Mouse (Mus musculus) CH12.LX (cell line): ENCODE data around the gene Rpl3l. TPM values are rescaled to one million over a fixed set of nuclear protein-coding genes. Genes with fewer than 3 reads are reported as not detected.
A peak's percentile ranks its signal among the peaks of the same experiment; 100 is the strongest.

Experiments used
- DNase-seq: peaks from one replicate; pipeline ENCODE4 v3.0.0-alpha.2; 2013; ENCODE audit errors: extremely low read depth
- H3K27ac ChIP-seq: 2 replicates; pipeline ENCODE4 v1.5.1; 2012; ENCODE audit warnings: low read depth, mild to moderate bottlenecking, control low read depth, moderate library complexity; ENCODE audit not compliant: insufficient read depth
- H3K27me3 ChIP-seq: replicated peaks from 2 replicates; pipeline ENCODE3; 2012; ENCODE audit warnings: inconsistent platforms
- H3K36me3 ChIP-seq, 2 experiments: replicated peaks in 1 of 2; 2 replicates each; pipeline versions ENCODE3 to v1.6.1; 2012; ENCODE audit warnings: inconsistent platforms in 1 of 2, low read length in 1 of 2, mild to moderate bottlenecking in 1 of 2, mixed read lengths in 1 of 2, moderate library complexity in 1 of 2; ENCODE audit not compliant: control insufficient read depth in 1 of 2, insufficient read depth in 1 of 2
- H3K4me1 ChIP-seq, 2 experiments: 2 replicates each; pipeline ENCODE4 v1.6.1; 2012; ENCODE audit warnings: inconsistent platforms in 1 of 2, moderate library complexity in 1 of 2; ENCODE audit not compliant: insufficient read depth in 2 of 2, control insufficient read depth in 1 of 2
- H3K4me2 ChIP-seq: 2 replicates; pipeline ENCODE4 v1.6.1; 2012; ENCODE audit warnings: low read depth, mild to moderate bottlenecking, control low read depth; ENCODE audit not compliant: poor library complexity, insufficient read depth, severe bottlenecking
- H3K4me3 ChIP-seq, 3 experiments: fragments of 150-350 bp in 1 of 3; sonication (generic) in 1 of 3; replicated peaks in 1 of 3; 2 replicates each; pipeline versions ENCODE3 to v1.5.1; 2011 to 2012; ENCODE audit warnings: low read depth in 2 of 3, low read length in 2 of 3, mild to moderate bottlenecking in 2 of 3, moderate library complexity in 2 of 3, control low read depth in 1 of 3, improper control_type of control experiment in 1 of 3, inconsistent platforms in 1 of 3, mixed read lengths in 1 of 3; ENCODE audit not compliant: poor library complexity in 1 of 3
- H3K79me2 ChIP-seq: replicated peaks from 2 replicates; pipeline ENCODE4 v1.6.1; 2012; ENCODE audit warnings: mild to moderate bottlenecking, moderate library complexity; ENCODE audit not compliant: control insufficient read depth, poor library complexity, insufficient read depth, severe bottlenecking; ENCODE audit errors: extremely low read depth
- H3K9ac ChIP-seq: 2 replicates; pipeline ENCODE4 v1.6.1; 2012; ENCODE audit warnings: low read depth, mild to moderate bottlenecking, control low read depth, moderate library complexity; ENCODE audit not compliant: insufficient read depth
- H3K9me3 ChIP-seq: replicated peaks from 2 replicates; pipeline ENCODE3; 2012; ENCODE audit warnings: low read length, inconsistent platforms, mixed read lengths
- BHLHE40 ChIP-seq: IDR thresholded peaks from 2 replicates; pipeline ENCODE4 v1.6.1; 2011; ENCODE audit warnings: mild to moderate bottlenecking, low read depth, low read length, improper control_type of control experiment
- CHD1 ChIP-seq: IDR thresholded peaks from 2 replicates; pipeline ENCODE4 v1.6.1; 2012; ENCODE audit warnings: low read depth, low read length, improper control_type of control experiment, inconsistent platforms
- CHD2 ChIP-seq: IDR thresholded peaks from 2 replicates; pipeline ENCODE4 v1.6.1; 2011; ENCODE audit warnings: low read length, improper control_type of control experiment
- CTCF ChIP-seq, 2 experiments: IDR thresholded peaks in 1 of 2; conservative IDR thresholded peaks in 1 of 2; 2 replicates each; pipeline ENCODE4 v1.5.1; 2011 to 2012; ENCODE audit warnings: low read depth in 2 of 2, low read length in 2 of 2, improper control_type of control experiment in 1 of 2, inconsistent platforms in 1 of 2, mild to moderate bottlenecking in 1 of 2, moderate library complexity in 1 of 2
- EP300 ChIP-seq: IDR thresholded peaks from 2 replicates; pipeline ENCODE4 v1.6.1; 2011; ENCODE audit warnings: low read length, improper control_type of control experiment
- ETS1 ChIP-seq: conservative IDR thresholded peaks from 2 replicates; pipeline ENCODE4 v1.6.1; 2012; ENCODE audit warnings: low read depth, mild to moderate bottlenecking, inconsistent platforms, low read length, improper control_type of control experiment, moderate library complexity
- GABPA ChIP-seq: IDR thresholded peaks from 2 replicates; pipeline ENCODE4 v1.6.1; 2012; ENCODE audit warnings: low read depth, low read length, improper control_type of control experiment, inconsistent platforms; ENCODE audit not compliant: insufficient replicate concordance
- HCFC1 ChIP-seq: IDR thresholded peaks from 2 replicates; pipeline ENCODE4 v1.6.1; 2012; ENCODE audit warnings: low read depth, mild to moderate bottlenecking, inconsistent platforms, low read length, improper control_type of control experiment
- IRF4 ChIP-seq: IDR thresholded peaks from 2 replicates; pipeline ENCODE4 v1.6.1; 2014; ENCODE audit warnings: low read depth, mild to moderate bottlenecking, inconsistent platforms, low read length, improper control_type of control experiment
- KAT2A ChIP-seq: IDR thresholded peaks from 2 replicates; pipeline ENCODE4 v1.6.1; 2012; ENCODE audit warnings: low read length, improper control_type of control experiment, inconsistent platforms; ENCODE audit not compliant: insufficient replicate concordance
- MAFK ChIP-seq: IDR thresholded peaks from 2 replicates; pipeline ENCODE4 v1.6.1; 2011; ENCODE audit warnings: low read length, improper control_type of control experiment; ENCODE audit not compliant: insufficient replicate concordance
- MAX ChIP-seq: IDR thresholded peaks from 2 replicates; pipeline ENCODE4 v1.6.1; 2011; ENCODE audit warnings: low read length, improper control_type of control experiment
- MAZ ChIP-seq: IDR thresholded peaks from 2 replicates; pipeline ENCODE4 v1.6.1; 2012; ENCODE audit warnings: low read depth, mild to moderate bottlenecking, inconsistent platforms, low read length, improper control_type of control experiment, moderate library complexity
- MXI1 ChIP-seq: IDR thresholded peaks from 2 replicates; pipeline ENCODE4 v1.6.1; 2011; ENCODE audit warnings: mild to moderate bottlenecking, low read depth, low read length, improper control_type of control experiment
- MYC ChIP-seq: IDR thresholded peaks from 2 replicates; pipeline ENCODE4 v1.6.1; 2011; ENCODE audit warnings: low read depth, mild to moderate bottlenecking, improper control_type of control experiment, low read length
- NELFE ChIP-seq: IDR thresholded peaks from 2 replicates; pipeline ENCODE4 v1.6.1; 2011; ENCODE audit warnings: low read depth, low read length, improper control_type of control experiment
- PAX5 ChIP-seq: IDR thresholded peaks from 2 replicates; pipeline ENCODE4 v1.6.1; 2012; ENCODE audit warnings: low read length, inconsistent platforms, mixed read lengths
- POLR2AphosphoS2 ChIP-seq: IDR thresholded peaks from 2 replicates; pipeline ENCODE4 v1.6.1; 2011; ENCODE audit warnings: low read depth, low read length, improper control_type of control experiment
- RAD21 ChIP-seq: IDR thresholded peaks from 2 replicates; pipeline ENCODE4 v1.6.1; 2011; ENCODE audit warnings: low read depth, mild to moderate bottlenecking, low read length, improper control_type of control experiment, moderate library complexity
- SIN3A ChIP-seq: IDR thresholded peaks from 2 replicates; pipeline ENCODE4 v1.6.1; 2012; ENCODE audit warnings: low read length, improper control_type of control experiment, inconsistent platforms
- SMC3 ChIP-seq: IDR thresholded peaks from 2 replicates; pipeline ENCODE4 v1.6.1; 2011; ENCODE audit warnings: low read depth, low read length, improper control_type of control experiment
- TBP ChIP-seq: conservative IDR thresholded peaks from 2 replicates; pipeline ENCODE4 v1.6.1; 2011; ENCODE audit warnings: low read depth, low read length, improper control_type of control experiment
- TCF12 ChIP-seq: IDR thresholded peaks from 2 replicates; pipeline ENCODE4 v1.6.1; 2014; ENCODE audit warnings: low read depth, mild to moderate bottlenecking, inconsistent platforms, low read length, improper control_type of control experiment
- UBTF ChIP-seq: IDR thresholded peaks from 2 replicates; pipeline ENCODE4 v1.6.1; 2012; ENCODE audit warnings: low read depth, mild to moderate bottlenecking, inconsistent platforms, low read length, improper control_type of control experiment, moderate library complexity
- USF1 ChIP-seq: IDR thresholded peaks from 2 replicates; pipeline ENCODE4 v1.6.1; 2014; ENCODE audit warnings: low read depth, mild to moderate bottlenecking, inconsistent platforms, low read length, improper control_type of control experiment
- ZKSCAN1 ChIP-seq: IDR thresholded peaks from 2 replicates; pipeline ENCODE4 v1.6.1; 2012; ENCODE audit warnings: low read depth, inconsistent platforms, low read length, improper control_type of control experiment, borderline replicate concordance
- ZMIZ1 ChIP-seq: IDR thresholded peaks from 2 replicates; pipeline ENCODE4 v1.6.1; 2012; ENCODE audit warnings: low read depth, mild to moderate bottlenecking, inconsistent platforms, low read length, improper control_type of control experiment
- ZNF384 ChIP-seq: IDR thresholded peaks from 2 replicates; pipeline ENCODE4 v1.6.1; 2012; ENCODE audit warnings: low read depth, low read length, improper control_type of control experiment, inconsistent platforms
- dilution Hi-C: fragments of 300-500 bp; cut with MboI; formaldehyde crosslinking; loops from 2 replicates; pipeline ENCODE4 v1.14.3; 2020; ENCODE audit warnings: low sequenced_read_pairs; ENCODE audit not compliant: extremely low pct_unique_long_range_greater_than_20kb, extremely low pct_ligation_motif_present
- in situ Hi-C: fragments of 300-500 bp; cut with MboI; formaldehyde crosslinking; loops from 3 replicates; pipeline ENCODE4 v1.14.3; 2019; ENCODE audit warnings: low sequenced_read_pairs, low pct_ligation_motif_present, low pct_unique_long_range_greater_than_20kb, mixed read lengths
- polyA plus RNA-seq: library from polyadenylated mRNA; unstranded; fragments of >175 nt; gene quantifications from 2 replicates; pipeline ENCODE4 v1.2.1, GENCODE M21; 2012; ENCODE audit warnings: low read depth; ENCODE audit not compliant: insufficient read length
- total RNA-seq, 2 experiments: library from RNA; depleted of rRNA; stranded (reverse); fragments of 300-350 nt in 1 of 2; fragments of >200 nt in 1 of 2; gene quantifications; 2 replicates each; pipeline ENCODE4 v1.2.3; 2012 to 2014

The Rpl3l gene
- total and polyA plus RNA-seq, 3 experiments: 0.91 TPM; not detected in 2

- dilution Hi-C loops: no loop called here
Observed at GRCm38 (mm10) chr17:24744381-24744780, 16.8 kb downstream of the Rpl3l start.

GRCm38 (mm10) chr17:24745526-24746497 is 18.2 kb downstream of the Rpl3l start:
- DNase-seq: peak; percentile 90
- H3K4me2 ChIP-seq: no peak overlapping the region
- H3K79me2 ChIP-seq: no peaks in the 10 kb centered on the region
- peaks cover 0 to 10% of the 10 kb centered on the region in 2 experiments; a peak in 1 of 4 replicates for H3K4me1 ChIP-seq
- no peaks in the 10 kb centered on the region for H3K9me3 ChIP-seq
- H3K9ac ChIP-seq: no peak overlapping the region
- H3K36me3 ChIP-seq: peaks cover 2 to 22% of the 10 kb centered on the region in 2 experiments
- dilution Hi-C loops (no loop called here), in situ Hi-C loops (no loop called here)
- peaks cover 41% of the 10 kb centered on the region for H3K27me3 ChIP-seq
- H3K27ac ChIP-seq: no peak overlapping the region
- TF ChIP-seq EP300 (no peak), RAD21 (peak; percentile 97), GABPA (no peak), NELFE (no peak; the same call in 1 of the 2 replicates), CTCF (conservative IDR thresholded peaks at IDR 0.05 in 1 of 2, IDR thresholded peaks at IDR 0.05 in 1 of 2; ENCODE audit: low read depth in 2 of 2, low read length in 2 of 2) (peak; percentile 78 to 96), UBTF (no peak), TCF12 (no peak), SMC3 (peak; percentile 88), BHLHE40 (no peak), HCFC1 (no peak), SIN3A (no peak), MAX (peak; percentile 49; the same call in 1 of the 2 replicates), POLR2AphosphoS2 (no peak), PAX5 (no peak), CHD2 (no peak), CHD1 (no peak), MYC (peak; percentile 72; the same call in 1 of the 2 replicates), USF1 (no peak), ETS1 (no peak), MAZ (no peak), ZMIZ1 (no peak), TBP (no peak), KAT2A (no peak), ZKSCAN1 (no peak), ZNF384 (no peak)
- H3K4me3 ChIP-seq: no peak overlapping the region

More at GRCm38 (mm10) chr17:24744381-24744780, 16.8 kb downstream of the Rpl3l start:
- Histone ChIP-seq H3K4me1 (peaks cover 0 to 10% of the 10 kb centered on the region in 2 experiments; a peak in 1 of 4 replicates), H3K27ac (no peak overlapping the region), H3K79me2 (no peaks in the 10 kb centered on the region), H3K9me3 (no peaks in the 10 kb centered on the region), H3K27me3 (peaks cover 31% of the 10 kb centered on the region), H3K9ac (no peak overlapping the region), H3K4me3 (no peak overlapping the region), H3K4me2 (no peak overlapping the region), H3K36me3 (peaks cover 12 to 35% of the 10 kb centered on the region in 2 experiments)
- DNase-seq: no peak
- no peak for TF ChIP-seq UBTF
- TF ChIP-seq ZKSCAN1: no peak
- TF ChIP-seq MXI1: no peak
- TF ChIP-seq ZMIZ1: no peak
- no peak for TF ChIP-seq MAX
- TF ChIP-seq CHD1: no peak
- TF ChIP-seq TCF12: no peak
- no peak for TF ChIP-seq IRF4
- TF ChIP-seq EP300: no peak
- TF ChIP-seq PAX5: no peak
- TF ChIP-seq ZNF384: no peak
- TF ChIP-seq BHLHE40: no peak
- no peak for TF ChIP-seq HCFC1
- no peak for TF ChIP-seq MAFK
- no peak for TF ChIP-seq KAT2A
- in situ Hi-C loops: loop anchor here (5.0 kb wide), 2 partner anchors 63 to 143 kb away; partner anchors contain the start of genes Nubp2 and Spsb3
